Mouse (Mus musculus): ENCODE measurements around the gene Gng7. TPM values are rescaled to one million over a fixed set of nuclear protein-coding genes. Genes with fewer than 3 reads are reported as not detected.

The Gng7 gene
- polyA plus RNA-seq, 1 experiment = 0.63 TPM

- TF ChIP-seq POLR2A (IDR thresholded peaks at IDR 0.05; ENCODE audit: control insufficient read depth, extremely low read depth, insufficient read depth, low read length, poor library complexity) = no peak
- TF ChIP-seq CTCF (IDR thresholded peaks at IDR 0.05; ENCODE audit: borderline replicate concordance, control insufficient read depth, extremely low read depth, insufficient read depth, low read length, poor library complexity) = no peak
These were observed 101.3 kb downstream of the Gng7 start for GRCm38 (mm10) chr10:80913364-80914011.

GRCm38 (mm10) chr10:80911891-80912290 is 102.9 kb downstream of the Gng7 start:
- H3K4me1 ChIP-seq (replicated peaks; ENCODE audit: control insufficient read depth, insufficient read depth, low read length) = peaks cover 22% of the 10 kb centered on the region
- H3K27ac ChIP-seq (ENCODE audit: control insufficient read depth, insufficient read depth, low read length) = no peak overlapping the region
- DNase-seq = no peak
- no peaks in the 10 kb centered on the region for H3K36me3 ChIP-seq (ENCODE audit: control insufficient read depth, insufficient read depth, low read length)
- no peaks in the 10 kb centered on the region for H3K27me3 ChIP-seq (ENCODE audit: control insufficient read depth, insufficient read depth, low read length)
- TF ChIP-seq POLR2A (IDR thresholded peaks at IDR 0.05; ENCODE audit: control insufficient read depth, extremely low read depth, insufficient read depth, low read length, poor library complexity) (no peak), CTCF (IDR thresholded peaks at IDR 0.05; ENCODE audit: borderline replicate concordance, control insufficient read depth, extremely low read depth, insufficient read depth, low read length, poor library complexity) (no peak)
- H3K4me3 ChIP-seq (ENCODE audit: control insufficient read depth, insufficient read depth, low read length) = no peak overlapping the region

More at GRCm38 (mm10) chr10:80913364-80914011, 101.3 kb downstream of the Gng7 start:
- no peak for DNase-seq
- Histone ChIP-seq H3K36me3 (ENCODE audit: control insufficient read depth, insufficient read depth, low read length) (no peaks in the 10 kb centered on the region), H3K27ac (ENCODE audit: control insufficient read depth, insufficient read depth, low read length) (no peak overlapping the region), H3K27me3 (ENCODE audit: control insufficient read depth, insufficient read depth, low read length) (no peaks in the 10 kb centered on the region), H3K4me1 (replicated peaks; ENCODE audit: control insufficient read depth, insufficient read depth, low read length) (peaks cover 31% of the 10 kb centered on the region), H3K4me3 (ENCODE audit: control insufficient read depth, insufficient read depth, low read length) (no peak overlapping the region)
- 96% methylated on average over 7 of the region's 8 CpGs for WGBS

- WGBS = 96% methylated on average over 4 of the region's 4 CpGs
- TF ChIP-seq CTCF (IDR thresholded peaks at IDR 0.05; ENCODE audit: borderline replicate concordance, control insufficient read depth, extremely low read depth, insufficient read depth, low read length, poor library complexity) = no peak
- TF ChIP-seq POLR2A (IDR thresholded peaks at IDR 0.05; ENCODE audit: control insufficient read depth, extremely low read depth, insufficient read depth, low read length, poor library complexity) = no peak
These were observed 103.4 kb downstream of the Gng7 start for GRCm38 (mm10) chr10:80911354-80911753.

GRCm38 (mm10) chr10:80909375-80910162 is 105.2 kb downstream of the Gng7 start:
- Histone ChIP-seq H3K27ac (ENCODE audit: control insufficient read depth, insufficient read depth, low read length) (no peak overlapping the region), H3K36me3 (ENCODE audit: control insufficient read depth, insufficient read depth, low read length) (no peaks in the 10 kb centered on the region; the same call in 1 of the 2 replicates), H3K4me3 (ENCODE audit: control insufficient read depth, insufficient read depth, low read length) (no peak overlapping the region), H3K27me3 (ENCODE audit: control insufficient read depth, insufficient read depth, low read length) (no peaks in the 10 kb centered on the region), H3K4me1 (replicated peaks; ENCODE audit: control insufficient read depth, insufficient read depth, low read length) (peaks cover 11% of the 10 kb centered on the region)
- no peak for TF ChIP-seq POLR2A (IDR thresholded peaks at IDR 0.05; ENCODE audit: control insufficient read depth, extremely low read depth, insufficient read depth, low read length, poor library complexity)
- no peak for TF ChIP-seq CTCF (IDR thresholded peaks at IDR 0.05; ENCODE audit: borderline replicate concordance, control insufficient read depth, extremely low read depth, insufficient read depth, low read length, poor library complexity)
- DNase-seq = no peak
- 96% methylated on average over 22 of the region's 22 CpGs for WGBS

More at GRCm38 (mm10) chr10:80911354-80911753, 103.4 kb downstream of the Gng7 start:
- no peak for DNase-seq
- Histone ChIP-seq H3K4me3 (ENCODE audit: control insufficient read depth, insufficient read depth, low read length) (no peak overlapping the region), H3K36me3 (ENCODE audit: control insufficient read depth, insufficient read depth, low read length) (no peaks in the 10 kb centered on the region), H3K27me3 (ENCODE audit: control insufficient read depth, insufficient read depth, low read length) (no peaks in the 10 kb centered on the region), H3K27ac (ENCODE audit: control insufficient read depth, insufficient read depth, low read length) (no peak overlapping the region), H3K4me1 (replicated peaks; ENCODE audit: control insufficient read depth, insufficient read depth, low read length) (peaks cover 17% of the 10 kb centered on the region)

- no peak for DNase-seq
- H3K27me3 ChIP-seq (ENCODE audit: control insufficient read depth, insufficient read depth, low read length) = no peaks in the 10 kb centered on the region
- WGBS = 97% methylated on average over 11 of the region's 11 CpGs
These were observed 110.0 kb downstream of the Gng7 start for GRCm38 (mm10) chr10:80904709-80905108.

GRCm38 (mm10) chr10:80904004-80904693 is 110.6 kb downstream of the Gng7 start:
- Histone ChIP-seq H3K36me3 (ENCODE audit: control insufficient read depth, insufficient read depth, low read length) (no peaks in the 10 kb centered on the region; the same call in 1 of the 2 replicates), H3K4me1 (replicated peaks; ENCODE audit: control insufficient read depth, insufficient read depth, low read length) (peaks cover 12% of the 10 kb centered on the region), H3K27me3 (ENCODE audit: control insufficient read depth, insufficient read depth, low read length) (no peaks in the 10 kb centered on the region), H3K27ac (ENCODE audit: control insufficient read depth, insufficient read depth, low read length) (no peak overlapping the region), H3K4me3 (ENCODE audit: control insufficient read depth, insufficient read depth, low read length) (no peak overlapping the region)
- DNase-seq = no peak
- TF ChIP-seq POLR2A (IDR thresholded peaks at IDR 0.05; ENCODE audit: control insufficient read depth, extremely low read depth, insufficient read depth, low read length, poor library complexity) = no peak
- no peak for TF ChIP-seq CTCF (IDR thresholded peaks at IDR 0.05; ENCODE audit: borderline replicate concordance, control insufficient read depth, extremely low read depth, insufficient read depth, low read length, poor library complexity)
- 96% methylated on average over 28 of the region's 28 CpGs for WGBS

More at GRCm38 (mm10) chr10:80904709-80905108, 110.0 kb downstream of the Gng7 start:
- H3K36me3 ChIP-seq (ENCODE audit: control insufficient read depth, insufficient read depth, low read length) = no peaks in the 10 kb centered on the region; the same call in 1 of the 2 replicates
- H3K4me1 ChIP-seq (replicated peaks; ENCODE audit: control insufficient read depth, insufficient read depth, low read length) = peaks cover 7% of the 10 kb centered on the region
- H3K4me3 ChIP-seq (ENCODE audit: control insufficient read depth, insufficient read depth, low read length) = no peak overlapping the region
- H3K27ac ChIP-seq (ENCODE audit: control insufficient read depth, insufficient read depth, low read length) = no peak overlapping the region
- TF ChIP-seq POLR2A (IDR thresholded peaks at IDR 0.05; ENCODE audit: control insufficient read depth, extremely low read depth, insufficient read depth, low read length, poor library complexity) (no peak), CTCF (IDR thresholded peaks at IDR 0.05; ENCODE audit: borderline replicate concordance, control insufficient read depth, extremely low read depth, insufficient read depth, low read length, poor library complexity) (no peak)
